Mouse (Mus musculus) monocyte, adult 59 days (primary cell): Measurements from ENCODE around the gene Asb12. TPM values are rescaled to one million over a fixed set of nuclear protein-coding genes. Genes with fewer than 3 reads are reported as not detected.

Experiments used
- total RNA-seq, 2 experiments: library from RNA; stranded (reverse); gene quantifications; one replicate each; pipeline ENCODE4 v1.2.4; 2023

Asb12 gene
- not detected for total RNA-seq

DNA sequence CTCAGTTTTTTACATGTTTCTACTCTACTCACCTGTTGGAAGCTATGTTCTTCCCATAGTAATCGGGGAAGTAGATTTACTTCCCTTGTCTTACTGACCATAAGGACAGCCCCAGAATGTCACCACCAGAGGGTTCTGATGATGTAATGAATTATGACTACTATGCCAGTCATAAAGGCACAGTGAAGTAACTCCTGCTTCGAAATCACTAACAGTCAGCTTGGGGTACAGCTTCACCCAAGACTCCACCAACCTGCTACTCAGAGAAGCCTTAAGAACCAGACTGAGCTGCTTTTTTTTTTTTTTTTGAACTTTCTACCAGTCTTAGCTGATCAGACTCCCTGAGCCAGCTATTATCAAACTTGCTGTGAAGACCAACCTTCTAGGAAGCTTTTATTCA, at the start of gene Asb12, which contains the start of gene Pfn5:
TSS of gene Asb12 (minus strand) at position 101 of the 400 bp plus-strand sequence.
TSS of gene Pfn5 (plus strand) at position 218 of the 400 bp plus-strand sequence.

DNA sequence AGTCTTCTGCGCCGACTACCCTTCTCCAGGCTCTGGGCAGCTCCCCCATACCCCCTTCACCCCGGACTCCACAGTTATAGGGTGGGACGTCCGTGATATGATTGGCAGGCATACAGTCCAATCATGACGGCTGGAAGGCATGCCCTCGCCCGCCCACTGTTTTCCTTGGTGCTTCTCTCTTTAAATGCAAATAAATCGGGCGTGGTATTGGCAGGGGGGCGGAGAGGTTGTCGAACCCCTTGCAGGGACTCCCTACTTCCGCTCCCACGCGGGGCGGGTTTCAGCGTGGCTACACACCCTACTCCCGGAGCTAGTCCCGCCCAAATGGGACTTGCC, 113.0 kb downstream of the Asb12 start, which contains the start of gene Amer1:
TSS of gene Amer1 (minus strand) at position 97 of the 336 bp plus-strand sequence.

Other genes starting within 250 kb of the Asb12 start
- gene Amer1, start 113.1 kb downstream of the Asb12 start, total RNA-seq: 1 to 10 TPM; 5.1 to 5.2 TPM
- gene Pfn5, start 117 bp upstream of the Asb12 start, total RNA-seq: not detected
- gene Zc4h2, start 100.5 kb upstream of the Asb12 start, total RNA-seq: 1 to 10 TPM; 2.4 to 2.6 TPM
- under 1 TPM in 1 of 2 experiments, not detected in 1; 0.13 TPM for gene Zc3h12b, start 153.7 kb upstream of the Asb12 start, total RNA-seq